Mouse (Mus musculus): ENCODE measurements around the gene Trpv4. TPM values are rescaled to one million over a fixed set of nuclear protein-coding genes. Genes with fewer than 3 reads are reported as not detected.

The Trpv4 gene
- total RNA-seq, 2 experiments from 2014 or later, result 2.9 to 6.0 TPM

DNA sequence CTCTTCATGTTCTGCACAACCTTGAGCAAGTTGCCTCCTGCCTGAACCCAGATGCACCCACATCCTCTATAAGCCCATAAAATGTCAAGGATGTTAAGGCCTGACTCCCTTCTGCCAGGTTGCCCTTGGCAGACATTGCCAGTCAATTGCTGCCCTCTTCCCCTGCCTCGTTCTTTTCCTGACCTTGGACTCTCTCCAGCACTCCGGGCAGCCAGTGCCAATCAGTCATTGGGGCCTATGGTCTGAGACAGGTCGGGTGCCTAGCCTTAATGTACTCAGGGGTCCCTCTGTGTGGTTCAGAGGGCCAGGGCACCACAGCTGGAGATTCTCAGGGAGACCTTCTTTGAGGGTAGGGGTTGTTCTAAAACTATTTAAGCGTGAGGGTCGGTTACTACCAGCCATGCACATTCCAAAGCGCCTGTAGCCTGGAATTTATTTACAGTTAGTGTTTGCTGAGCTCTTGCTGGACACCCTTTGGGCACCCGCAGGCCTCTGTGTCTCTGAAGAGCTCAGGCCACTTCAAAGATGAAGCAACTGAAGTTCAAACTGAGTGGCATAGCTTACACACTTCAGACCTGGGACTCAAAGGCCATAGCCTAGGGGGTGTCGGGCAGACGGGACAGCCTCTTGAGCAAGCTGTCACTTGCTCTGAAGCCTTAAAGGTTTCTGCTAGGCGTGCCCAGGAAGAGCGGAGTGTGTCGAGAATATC, 84.1 kb downstream of the Trpv4 start:
- DNase-seq, result peak in 1 of 2 experiments; percentile 35
- intact Hi-C loops (cut with DNase I), result no loop called here

DNA sequence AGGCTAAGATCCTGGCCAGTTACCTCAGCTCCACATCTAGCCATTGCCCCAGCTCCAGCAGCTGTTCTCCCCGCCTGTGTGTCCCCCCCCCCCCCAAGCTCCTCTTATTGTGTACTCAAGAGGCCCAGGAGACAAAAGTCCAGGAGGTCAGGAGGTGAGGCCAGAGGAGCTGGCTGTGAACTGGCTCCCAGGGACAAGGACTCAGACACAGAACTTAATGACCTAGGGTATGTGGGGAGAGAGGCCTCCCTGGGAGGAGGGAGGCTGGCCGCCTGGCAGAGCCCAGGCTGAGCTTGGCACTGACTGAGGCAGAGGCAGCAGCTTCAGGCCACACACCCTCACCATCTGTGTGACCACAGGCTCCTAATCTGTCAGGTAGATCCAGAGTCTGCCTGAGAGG, 85.2 kb downstream of the Trpv4 start:
- intact Hi-C loops (cut with DNase I), result no loop called here
- no peak for DNase-seq

Other genes starting within 250 kb of the Trpv4 start
- 10 to 100 TPM; 10.6 TPM for gene Mmab, start 214.4 kb downstream of the Trpv4 start, total RNA-seq (2021)
- gene Mvk, start 214.2 kb downstream of the Trpv4 start, total RNA-seq (2021), result 10 to 100 TPM in 1 of 2 experiments, 1 to 10 TPM in 1; 8.7 to 10.2 TPM
- gene Fam222a, start 90.4 kb downstream of the Trpv4 start, total RNA-seq (2021), result 1 to 10 TPM; 7.2 to 8.0 TPM
- gene Gltp, start 32.6 kb upstream of the Trpv4 start, total RNA-seq (2021), result 10 to 100 TPM; 20.6 to 21.5 TPM
- gene Tchp, start 49.3 kb upstream of the Trpv4 start, total RNA-seq (2021), result 1 to 10 TPM; 5.1 to 5.7 TPM
- 10 to 100 TPM; 54.4 to 55.6 TPM for gene Ankrd13a, start 116.3 kb upstream of the Trpv4 start, total RNA-seq (2021)
- 10 to 100 TPM; 48.0 to 52.2 TPM for gene Git2, start 117.1 kb upstream of the Trpv4 start, total RNA-seq (2021)
- 10 to 100 TPM; 15.5 to 17.8 TPM for gene 1500011B03Rik, start 165.0 kb upstream of the Trpv4 start, total RNA-seq (2021)
- gene 4930519G04Rik, start 195.2 kb upstream of the Trpv4 start, total RNA-seq (2021), result not detected
- not detected for gene Gm9936, start 200.3 kb upstream of the Trpv4 start, total RNA-seq (2021)
- gene Oasl2, start 238.5 kb upstream of the Trpv4 start, total RNA-seq (2021), result 1 to 10 TPM; 2.2 to 3.7 TPM

All from heart, postnatal 10 days (tissue).